Mouse (Mus musculus): ENCODE measurements around the gene Krtap4-2. TPM values are rescaled to one million over a fixed set of nuclear protein-coding genes. Genes with fewer than 3 reads are reported as not detected.
"Not testable (repeated sequence)": the region's sequence is repeated elsewhere in the genome, so short reads cannot be mapped to it uniquely, and the experiment has no call there.

Krtap4-2 gene
- polyA plus RNA-seq (2012; rRNA removed): not detected in 2 replicates

DNA sequence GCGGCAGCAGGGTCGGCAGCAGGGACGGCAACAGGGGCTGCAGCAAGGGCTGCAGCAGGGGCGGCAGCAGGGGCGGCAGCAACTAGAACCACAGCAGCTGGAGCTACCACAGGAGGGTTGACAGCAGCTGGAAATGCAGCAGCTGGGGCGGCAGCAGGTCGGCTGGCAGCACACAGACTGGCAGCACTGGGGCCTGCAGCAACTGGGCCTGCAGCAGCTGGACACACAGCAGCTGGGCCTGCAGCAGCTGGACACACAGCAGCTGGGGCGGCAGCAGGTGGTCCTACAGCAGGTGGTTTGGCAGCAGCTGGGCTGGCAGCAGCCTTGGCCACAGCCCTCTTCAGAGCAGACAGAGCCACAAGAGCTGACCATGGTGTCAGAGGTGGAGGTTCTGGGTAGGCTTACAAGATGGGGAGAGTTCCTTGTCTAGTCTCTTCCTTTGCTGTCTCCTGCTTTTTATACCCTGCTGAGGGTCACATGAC is at the start of gene Krtap4-2:
Gene Krtap4-2, minus strand, starts transcription at position 432 of the 482 bp plus-strand sequence.
- no peak for DNase-seq (ENCODE audit: extremely low spot score in 1 of 2, low spot score in 1 of 2)

DNA sequence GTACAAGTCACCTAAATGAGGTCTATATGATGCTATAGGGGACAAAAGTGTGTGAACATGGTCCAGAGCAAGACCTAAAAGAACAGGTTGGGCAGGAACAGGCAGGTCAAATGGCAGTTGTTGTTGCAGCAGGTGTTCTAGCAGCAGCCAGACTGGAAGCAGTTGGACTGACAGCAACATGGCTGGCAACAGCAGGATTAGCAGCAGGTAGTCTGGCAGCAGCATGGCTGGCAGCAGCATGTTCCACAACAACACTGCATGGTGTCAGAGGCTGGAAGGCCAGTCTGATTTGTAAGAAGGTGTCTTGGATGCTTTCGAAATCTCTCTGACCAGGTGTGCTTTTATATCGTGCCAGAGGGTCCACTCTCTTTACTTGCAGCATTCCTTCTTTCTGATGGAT is 48.6 kb upstream of the Krtap4-2 start:
- DNase-seq (ENCODE audit: extremely low spot score in 1 of 2, low spot score in 1 of 2): no peak

DNA sequence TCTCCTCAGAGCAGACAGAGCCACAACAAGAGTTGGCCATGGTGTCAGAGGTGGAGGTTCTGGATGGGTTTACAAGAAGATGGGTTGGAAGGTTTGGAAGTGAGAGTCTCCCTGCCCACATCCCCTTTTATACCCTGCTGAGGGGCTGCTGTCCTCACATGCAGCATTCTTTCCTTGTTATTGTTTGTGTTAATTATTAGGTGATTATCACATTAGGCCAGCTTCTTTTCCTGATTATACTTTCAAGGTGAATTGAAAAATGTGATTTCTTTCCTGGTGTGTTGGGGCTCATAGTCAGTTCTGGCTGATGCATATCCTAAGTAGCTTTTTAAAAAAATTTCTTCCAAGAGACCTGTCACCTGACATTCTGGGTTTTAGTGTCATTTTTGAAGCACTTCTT is 31.0 kb upstream of the Krtap4-2 start, which contains the start of gene Krtap4-6:
Gene Krtap4-6, minus strand, starts transcription at position 101 of the 400 bp plus-strand sequence.
- DNase-seq (ENCODE audit: extremely low spot score in 1 of 2, low spot score in 1 of 2): no peak

DNA sequence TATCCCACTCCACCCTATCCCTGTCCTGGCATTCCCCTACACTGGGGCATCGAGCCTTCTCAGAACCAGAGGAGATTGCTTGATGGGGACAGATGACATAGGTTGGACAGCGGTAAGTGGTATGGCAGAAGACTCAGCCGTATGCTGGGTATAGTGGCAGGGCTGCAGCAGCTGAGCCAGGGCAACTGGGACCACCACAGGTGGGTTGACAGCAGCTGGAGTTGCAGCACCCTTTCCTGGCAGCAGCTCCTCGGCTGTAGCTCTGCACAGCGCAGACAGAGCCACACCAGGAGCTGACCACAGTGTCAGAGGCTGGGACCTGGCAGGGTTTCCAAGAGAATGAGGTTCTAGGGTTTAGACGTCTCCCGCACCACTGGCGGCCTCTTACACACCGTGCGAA is 27.9 kb upstream of the Krtap4-2 start:
- no peak for DNase-seq (ENCODE audit: extremely low spot score in 1 of 2, low spot score in 1 of 2)

GRCm38 (mm10) chr11:99659256-99659655 is 24.4 kb upstream of the Krtap4-2 start:
- DNase-seq (ENCODE audit: extremely low spot score in 1 of 2, low spot score in 1 of 2): no peak

GRCm38 (mm10) chr11:99658467-99659010 is 23.7 kb upstream of the Krtap4-2 start, which contains the start of gene Gm11563:
Gene Gm11563, minus strand, starts transcription at chr11:99658960.
- DNase-seq (ENCODE audit: extremely low spot score in 1 of 2, low spot score in 1 of 2): not testable (repeated sequence)

GRCm38 (mm10) chr11:99657051-99657450 is 22.2 kb upstream of the Krtap4-2 start:
- DNase-seq (ENCODE audit: extremely low spot score in 1 of 2, low spot score in 1 of 2): no peak

DNA sequence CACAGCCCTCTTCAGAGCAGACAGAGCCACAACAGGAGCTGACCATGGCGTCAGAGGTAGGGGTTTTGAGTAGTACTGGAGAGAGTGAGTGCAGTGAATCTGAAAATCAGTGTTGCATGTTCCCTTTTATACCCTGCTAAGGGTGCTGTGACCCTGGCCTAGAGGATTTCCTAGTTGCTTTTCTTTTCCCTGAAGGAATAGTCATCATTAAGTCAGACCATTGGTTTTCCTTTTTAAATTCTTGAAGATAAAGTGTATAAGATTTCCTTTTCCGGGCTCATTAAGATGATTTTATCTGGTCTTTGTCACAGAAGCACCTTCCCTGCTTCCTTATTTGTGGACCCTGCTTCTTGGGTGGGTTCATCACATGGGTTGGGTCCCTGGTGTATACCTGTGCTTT is 15.3 kb upstream of the Krtap4-2 start, which contains the start of gene Gm11555:
Gene Gm11555, minus strand, starts transcription at position 101 of the 400 bp plus-strand sequence.
- no peak for DNase-seq (ENCODE audit: extremely low spot score in 1 of 2, low spot score in 1 of 2)

- peak in 1 of 2 experiments; percentile 42 for DNase-seq (ENCODE audit: extremely low spot score in 1 of 2, low spot score in 1 of 2)
Measured at GRCm38 (mm10) chr11:99646444-99646843, 11.6 kb upstream of the Krtap4-2 start.

DNA sequence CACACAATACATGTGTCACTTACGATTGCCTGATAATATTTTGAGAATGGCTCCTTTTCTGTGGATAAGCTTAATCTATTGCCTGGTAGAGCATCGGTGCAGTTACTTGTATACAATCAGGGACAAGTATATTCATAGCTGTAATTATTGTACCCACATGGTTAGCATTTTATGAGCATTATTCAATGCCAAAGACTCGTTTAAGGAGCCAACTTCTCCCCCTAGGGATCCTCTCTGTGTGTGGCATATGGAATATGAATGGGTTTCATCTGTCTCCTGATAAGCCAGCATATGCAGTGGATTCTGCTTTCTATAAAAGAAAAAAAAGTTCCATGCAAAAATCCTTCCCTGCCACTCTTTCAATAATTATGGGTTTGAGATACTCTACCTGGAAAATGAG is 9.5 kb upstream of the Krtap4-2 start:
- no peak for DNase-seq (ENCODE audit: extremely low spot score in 1 of 2, low spot score in 1 of 2)

DNA sequence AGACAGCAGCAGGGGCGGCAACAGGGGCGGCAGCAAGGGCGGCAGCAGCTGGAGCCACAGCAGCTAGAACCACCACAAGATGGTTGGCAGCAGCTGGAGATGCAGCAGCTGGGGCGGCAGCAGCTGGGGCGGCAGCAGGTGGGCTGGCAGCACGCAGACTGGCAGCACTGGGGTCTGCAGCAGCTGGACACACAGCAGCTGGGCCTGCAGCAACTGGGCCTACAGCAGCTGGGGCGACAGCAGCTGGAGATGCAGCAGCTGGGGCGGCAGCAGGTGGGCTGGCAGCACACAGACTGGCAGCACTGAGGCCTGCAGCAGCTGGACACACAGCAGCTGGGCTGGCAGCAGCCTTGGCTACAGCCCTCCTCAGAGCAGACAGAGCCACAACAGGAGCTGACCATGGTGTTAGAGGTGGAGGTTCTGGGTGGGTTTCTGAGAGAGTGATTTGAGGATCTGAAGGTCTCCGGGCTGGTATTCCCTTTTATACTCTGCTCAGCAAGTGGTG is 8.8 kb upstream of the Krtap4-2 start, which contains the start of gene Krtap4-7:
Gene Krtap4-7, minus strand, starts transcription at position 455 of the 505 bp plus-strand sequence.
- DNase-seq (ENCODE audit: extremely low spot score in 1 of 2, low spot score in 1 of 2): not testable (repeated sequence)

GRCm38 (mm10) chr11:99640926-99641325 is 6.0 kb upstream of the Krtap4-2 start:
- DNase-seq (ENCODE audit: extremely low spot score in 1 of 2, low spot score in 1 of 2): no peak

GRCm38 (mm10) chr11:99637086-99637485 is 2.2 kb upstream of the Krtap4-2 start:
- peak; percentile 3 to 42 for DNase-seq (ENCODE audit: extremely low spot score in 1 of 2, low spot score in 1 of 2)

- DNase-seq (ENCODE audit: extremely low spot score in 1 of 2, low spot score in 1 of 2): peak; percentile 25 to 61
Measured at GRCm38 (mm10) chr11:99633293-99633692, 1.6 kb downstream of the Krtap4-2 start.

- no peak for DNase-seq (ENCODE audit: extremely low spot score in 1 of 2, low spot score in 1 of 2)
Measured at GRCm38 (mm10) chr11:99630890-99631289, 4.0 kb downstream of the Krtap4-2 start.

GRCm38 (mm10) chr11:99628138-99628537 is 6.7 kb downstream of the Krtap4-2 start, which contains the start of gene Krtap4-1:
Gene Krtap4-1, minus strand, starts transcription at chr11:99628238.
- DNase-seq (ENCODE audit: extremely low spot score in 1 of 2, low spot score in 1 of 2): no peak

DNA sequence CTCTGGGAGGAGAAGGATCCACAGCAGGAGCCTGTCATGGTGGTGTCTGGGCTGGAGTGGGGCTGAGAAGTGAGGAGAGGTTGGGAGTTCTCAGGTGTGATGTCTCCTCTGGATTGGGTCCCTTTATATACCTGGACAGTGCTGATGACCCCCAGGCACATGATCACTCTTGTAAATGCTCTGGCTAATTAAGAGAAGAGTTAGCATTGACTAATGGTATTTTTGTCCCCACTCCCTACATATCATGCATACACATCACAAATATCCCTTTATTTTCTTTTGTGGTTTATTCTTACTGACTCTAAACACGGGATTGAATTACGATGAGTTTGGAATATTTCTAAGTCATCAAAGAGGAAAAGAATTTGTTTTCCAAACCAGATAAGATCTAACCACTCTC is 14.5 kb downstream of the Krtap4-2 start, which contains the start of gene Gm11562:
Gene Gm11562, minus strand, starts transcription at position 101 of the 400 bp plus-strand sequence.
- no peak for DNase-seq (ENCODE audit: extremely low spot score in 1 of 2, low spot score in 1 of 2)

GRCm38 (mm10) chr11:99614796-99615363 is 20.0 kb downstream of the Krtap4-2 start, which contains the start of gene Krtap2-4:
Gene Krtap2-4, minus strand, starts transcription at chr11:99614846.
- DNase-seq (ENCODE audit: extremely low spot score in 1 of 2, low spot score in 1 of 2): no peak

DNA sequence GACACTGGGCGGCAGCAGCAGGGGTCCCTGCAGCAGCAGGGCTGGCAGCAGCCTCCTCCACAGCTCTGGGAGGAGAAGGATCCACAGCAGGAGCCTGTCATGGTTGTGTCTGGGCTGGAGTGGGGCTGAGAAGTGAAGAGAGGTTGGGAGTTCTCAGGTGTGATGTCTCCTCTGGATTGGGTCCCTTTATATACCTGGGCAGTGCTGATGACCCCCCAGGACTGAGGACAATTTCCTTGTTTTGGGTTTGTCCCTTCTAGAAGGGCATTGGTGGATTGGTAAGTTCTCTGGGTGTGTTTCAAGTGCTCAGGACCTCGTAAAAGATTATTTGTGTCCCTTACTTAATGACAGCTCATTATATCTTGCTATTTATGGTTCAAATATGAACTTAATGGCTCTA is 24.8 kb downstream of the Krtap4-2 start, which contains the start of gene Gm11937:
Gene Gm11937, minus strand, starts transcription at position 101 of the 400 bp plus-strand sequence.
- not testable (repeated sequence) for DNase-seq (ENCODE audit: extremely low spot score in 1 of 2, low spot score in 1 of 2)

GRCm38 (mm10) chr11:99609126-99609525 is 25.8 kb downstream of the Krtap4-2 start:
- DNase-seq (ENCODE audit: extremely low spot score in 1 of 2, low spot score in 1 of 2): peak; percentile 46 to 61

DNA sequence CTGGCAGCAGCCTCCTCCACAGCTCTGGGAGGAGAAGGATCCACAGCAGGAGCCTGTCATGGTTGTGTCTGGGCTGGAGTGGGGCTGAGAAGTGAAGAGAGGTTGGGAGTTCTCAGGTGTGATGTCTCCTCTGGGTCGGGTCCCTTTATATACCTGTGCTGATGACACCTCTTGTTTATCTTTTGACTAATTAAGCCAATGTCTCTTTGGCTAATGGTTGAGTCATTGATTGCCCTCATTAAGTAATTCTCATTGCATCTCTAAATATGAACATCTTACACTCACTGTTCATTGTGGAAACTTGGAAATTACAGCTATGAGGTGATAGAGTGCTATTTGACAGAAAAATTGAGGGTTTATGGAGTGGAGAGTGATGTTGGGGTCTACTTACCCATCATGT is 31.7 kb downstream of the Krtap4-2 start, which contains the start of gene Gm11938:
Gene Gm11938, minus strand, starts transcription at position 101 of the 400 bp plus-strand sequence.
- DNase-seq (ENCODE audit: extremely low spot score in 1 of 2, low spot score in 1 of 2): not testable (repeated sequence)
